Mouse (Mus musculus) midbrain, embryonic 13.5 days (tissue): ENCODE measurements around the gene Npb. TPM values are rescaled to one million over a fixed set of nuclear protein-coding genes. Genes with fewer than 3 reads are reported as not detected.
"Not testable (repeated sequence)": the region's sequence is repeated elsewhere in the genome, so short reads cannot be mapped to it uniquely, and the experiment has no call there.

Source experiments
- ATAC-seq: fragments of 200-750 bp; cut with Nextera tagmentation; 2 replicates; pipeline ENCODE4 v1.8.0; 2017; ENCODE audit warnings: mild to moderate bottlenecking, moderate TSS enrichment, moderate library complexity
- H3K27ac ChIP-seq: fragments of 300-500 bp; sonication (generic); 2 replicates; pipeline ENCODE4 v1.5.1; 2015; ENCODE audit warnings: inconsistent platforms, mild to moderate bottlenecking, moderate library complexity
- H3K27me3 ChIP-seq: fragments of 300-500 bp; sonication (generic); 2 replicates; pipeline ENCODE4 v1.6.1; 2015; ENCODE audit warnings: mild to moderate bottlenecking, inconsistent platforms
- H3K36me3 ChIP-seq: fragments of 300-500 bp; sonication (generic); 2 replicates; pipeline ENCODE4 v1.6.1; 2015; ENCODE audit warnings: mild to moderate bottlenecking, inconsistent platforms
- H3K4me1 ChIP-seq: fragments of 300-500 bp; sonication (generic); replicated peaks from 2 replicates; pipeline ENCODE4 v1.6.1; 2015; ENCODE audit warnings: inconsistent platforms
- H3K4me2 ChIP-seq: fragments of 300-500 bp; sonication (generic); replicated peaks from 2 replicates; pipeline ENCODE4 v1.6.1; 2015; ENCODE audit warnings: moderate library complexity, mild to moderate bottlenecking, inconsistent platforms
- H3K4me3 ChIP-seq: fragments of 300-500 bp; sonication (generic); replicated peaks from 2 replicates; pipeline ENCODE4 v1.5.1; 2015; ENCODE audit warnings: mild to moderate bottlenecking, inconsistent platforms
- H3K9ac ChIP-seq: fragments of 300-500 bp; sonication (generic); replicated peaks from 2 replicates; pipeline ENCODE4 v1.6.1; 2015; ENCODE audit warnings: mild to moderate bottlenecking, inconsistent platforms
- H3K9me3 ChIP-seq: fragments of 300-500 bp; sonication (generic); 2 replicates; pipeline ENCODE4 v1.6.1; 2016; ENCODE audit warnings: mild to moderate bottlenecking, inconsistent platforms
- WGBS: fragments of 180-500 bp; shearing (Covaris S2); methylation state at CpG from one replicate; pipeline ENCODE4 v1.1.7; 2015; 5-methylcytosine and 5-hydroxymethylcytosine counted together
- polyA plus RNA-seq: library from polyadenylated mRNA; unstranded; fragments of >200 nt; fragmentation: Nextera tagmentation; extraction: Ambion mirVana; gene quantifications from 2 replicates; pipeline ENCODE4 v1.2.1, GENCODE M21; 2015

The Npb gene
- polyA plus RNA-seq, 1 experiment from 2014 or later, result 0.54 TPM

- H3K4me1 ChIP-seq, result peaks cover 32% of the 10 kb centered on the region
- H3K27me3 ChIP-seq, result no peaks in the 10 kb centered on the region
- H3K4me3 ChIP-seq, result peak within 1 kb of the TSS; percentile 94
- 4% methylated on average over 69 of the region's 75 CpGs for WGBS
- H3K36me3 ChIP-seq, result peaks cover 60% of the 10 kb centered on the region
- peak within 1 kb of the TSS; percentile 94 for H3K4me2 ChIP-seq
- peak; percentile 72 for ATAC-seq
- no peaks in the 10 kb centered on the region for H3K9me3 ChIP-seq
- H3K27ac ChIP-seq, result peak within 1 kb of the TSS; percentile 96
- H3K9ac ChIP-seq, result peak within 1 kb of the TSS; percentile 96
Observed at GRCm38 (mm10) chr11:120581490-120582267, 26.6 kb upstream of the Npb start, which contains the start of gene Arhgdia. Gene Arhgdia (minus strand): TSS chr11:120581624.

DNA sequence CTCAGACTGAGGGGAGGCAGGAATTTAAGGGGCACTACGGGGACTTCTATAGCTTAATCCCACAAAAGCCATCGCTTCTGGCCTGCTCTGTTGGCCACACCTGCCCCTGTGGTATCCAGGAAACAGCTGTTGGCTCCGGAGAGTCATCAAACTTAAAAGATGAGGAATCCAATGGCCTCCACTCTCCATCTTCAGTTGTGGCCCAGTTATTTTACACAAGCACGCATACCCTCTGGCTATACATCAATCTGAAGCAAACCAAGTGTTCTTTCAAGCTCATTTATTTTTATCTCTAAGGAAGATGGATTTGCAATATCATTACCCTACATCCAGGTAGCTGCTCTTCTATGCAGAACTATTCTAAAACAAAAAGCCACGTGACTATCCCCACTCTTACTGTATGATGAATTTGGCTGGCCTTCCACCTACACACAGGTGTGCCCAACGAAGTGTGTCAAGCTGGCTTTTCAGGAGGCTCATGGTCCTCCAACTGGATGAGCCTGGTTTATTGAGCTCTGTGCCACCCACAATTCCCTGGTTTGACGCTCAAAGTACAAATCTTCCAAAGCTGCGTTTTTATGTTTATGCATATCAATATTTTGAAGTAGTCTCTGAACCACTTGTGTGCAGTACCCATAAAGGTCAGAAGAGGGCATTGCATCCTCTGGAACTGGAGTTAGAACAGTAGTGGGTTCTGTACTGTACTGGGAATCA is 25.9 kb upstream of the Npb start:
- H3K27me3 ChIP-seq, result no peaks in the 10 kb centered on the region
- no peaks in the 10 kb centered on the region for H3K9me3 ChIP-seq
- peak overlapping the region; percentile 94 for H3K4me2 ChIP-seq
- peaks cover 62% of the 10 kb centered on the region for H3K36me3 ChIP-seq
- H3K27ac ChIP-seq, result peak overlapping the region; percentile 96
- WGBS, result 66% methylated on average over 8 of the region's 8 CpGs
- H3K4me1 ChIP-seq, result peaks cover 32% of the 10 kb centered on the region
- H3K4me3 ChIP-seq, result peak overlapping the region; percentile 94
- H3K9ac ChIP-seq, result peak overlapping the region; percentile 96
- ATAC-seq, result no peak

DNA sequence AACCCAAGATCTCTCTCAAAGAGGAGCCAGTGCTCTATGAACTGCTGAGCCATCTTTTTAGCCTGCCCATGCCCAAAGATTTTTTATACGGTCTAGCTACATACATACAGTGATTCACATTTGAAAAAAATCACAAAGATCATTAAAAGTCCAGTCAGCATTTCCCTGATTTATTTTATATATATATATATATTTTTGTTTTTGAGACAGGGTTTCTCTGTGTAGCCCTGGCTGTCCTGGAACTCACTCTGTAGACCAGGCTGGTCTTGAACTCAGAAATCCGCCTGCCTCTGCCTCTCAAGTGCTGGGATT is 25.3 kb upstream of the Npb start:
- peaks cover 62% of the 10 kb centered on the region for H3K36me3 ChIP-seq
- WGBS, result 98% methylated on average over 2 of the region's 2 CpGs

GRCm38 (mm10) chr11:120583937-120584336 is 24.3 kb upstream of the Npb start:
- Histone ChIP-seq H3K4me1 (peaks cover 27% of the 10 kb centered on the region), H3K9me3 (no peaks in the 10 kb centered on the region), H3K36me3 (peaks cover 61% of the 10 kb centered on the region), H3K27me3 (no peaks in the 10 kb centered on the region), H3K9ac (no peak overlapping the region), H3K4me3 (no peak overlapping the region), H3K4me2 (no peak overlapping the region), H3K27ac (no peak overlapping the region)
- no peak for ATAC-seq
- WGBS, result 79% methylated on average over 1 of the region's 1 CpGs

More for the DNA sequence above, 25.3 kb upstream of the Npb start:
- peak overlapping the region; percentile 96; the same call in 1 of the 2 replicates for H3K27ac ChIP-seq
- H3K9me3 ChIP-seq, H3K27me3 ChIP-seq, H3K4me2 ChIP-seq, H3K9ac ChIP-seq, H3K4me3 ChIP-seq, ATAC-seq: not testable (repeated sequence)
- H3K4me1 ChIP-seq, result peaks cover 32% of the 10 kb centered on the region

DNA sequence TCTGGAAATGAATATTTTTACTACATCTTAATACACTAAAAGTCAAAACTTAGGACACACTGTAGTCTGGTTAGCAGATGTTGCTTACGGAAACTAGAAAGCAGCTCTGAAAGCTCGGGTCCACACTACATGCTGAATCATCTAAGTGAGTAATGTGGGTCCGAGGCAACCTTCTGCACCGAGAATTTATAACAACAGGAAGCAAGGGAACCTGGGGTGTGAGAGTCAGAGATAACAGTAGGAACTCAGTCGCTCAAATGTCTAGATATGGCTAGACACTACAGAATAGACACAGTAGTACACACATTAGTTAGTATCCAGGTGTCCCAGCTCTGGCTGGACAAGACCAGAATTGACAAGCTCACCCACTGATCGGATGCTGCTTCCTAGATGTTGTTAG is 19.7 kb upstream of the Npb start:
- Histone ChIP-seq H3K9me3 (no peaks in the 10 kb centered on the region), H3K36me3 (peaks cover 93% of the 10 kb centered on the region), H3K4me2 (no peak overlapping the region), H3K27ac (no peak overlapping the region), H3K4me1 (no peaks in the 10 kb centered on the region), H3K4me3 (no peak overlapping the region), H3K9ac (no peak overlapping the region), H3K27me3 (no peaks in the 10 kb centered on the region)
- no peak for ATAC-seq
- WGBS, result 96% methylated on average over 6 of the region's 6 CpGs

DNA sequence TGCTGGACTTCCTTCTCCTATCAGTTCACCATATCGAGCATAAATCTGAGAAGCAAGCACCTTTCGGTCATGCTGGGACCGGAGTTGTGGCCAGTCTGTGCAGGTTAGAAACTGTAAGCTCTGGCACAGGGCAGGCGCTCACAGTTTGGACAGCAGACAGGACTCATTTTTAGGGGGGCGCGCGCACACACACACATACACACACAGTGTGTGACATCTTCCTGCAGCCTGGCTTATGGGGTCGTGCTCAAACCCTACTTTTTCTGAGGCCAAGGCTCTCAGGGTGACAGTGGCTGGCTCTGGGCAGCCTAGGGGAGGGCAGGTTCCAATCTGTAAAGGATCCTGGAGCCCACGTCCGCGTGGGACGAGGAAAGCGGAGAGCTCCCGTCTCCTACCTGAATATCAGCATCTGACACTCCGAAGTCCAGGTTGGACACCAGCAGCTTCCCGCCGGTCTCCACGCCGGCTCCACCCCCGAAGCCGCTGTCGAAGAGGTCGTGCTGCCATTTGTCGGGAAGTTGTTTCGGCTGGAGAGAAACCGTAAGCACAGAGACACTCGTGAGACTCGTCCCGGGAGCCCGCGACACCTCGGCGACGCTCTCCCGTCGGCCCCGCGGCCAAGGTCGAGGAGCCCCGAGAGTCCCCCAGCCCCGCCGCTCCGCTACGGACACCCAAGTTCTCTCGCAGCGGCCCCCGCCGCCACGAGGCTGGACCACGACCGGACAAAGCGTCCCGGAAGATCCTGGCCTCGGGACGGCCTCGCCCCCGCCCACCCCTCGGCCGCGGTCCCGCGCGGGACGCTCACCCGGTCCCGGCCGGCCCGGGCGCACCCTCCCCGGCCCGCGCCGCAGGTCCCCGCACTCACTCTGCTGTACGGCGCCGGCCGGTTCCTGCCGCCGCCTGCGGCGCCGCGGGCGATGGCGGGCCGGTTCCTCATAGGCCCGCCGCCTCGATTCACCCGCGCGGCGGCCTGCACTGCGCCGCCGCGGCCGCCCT is 10.7 kb upstream of the Npb start:
- peak; percentile 81 for ATAC-seq
- peak overlapping the region; percentile 99 for H3K4me3 ChIP-seq
- peak overlapping the region; percentile 98 for H3K4me2 ChIP-seq
- WGBS, result 6% methylated on average over 90 of the region's 99 CpGs
- H3K36me3 ChIP-seq, result peaks cover 62% of the 10 kb centered on the region
- H3K27me3 ChIP-seq, result no peaks in the 10 kb centered on the region
- H3K4me1 ChIP-seq, result peaks cover 31% of the 10 kb centered on the region
- peak overlapping the region; percentile 90 for H3K27ac ChIP-seq
- H3K9me3 ChIP-seq, result no peaks in the 10 kb centered on the region
- peak overlapping the region; percentile 99 for H3K9ac ChIP-seq

DNA sequence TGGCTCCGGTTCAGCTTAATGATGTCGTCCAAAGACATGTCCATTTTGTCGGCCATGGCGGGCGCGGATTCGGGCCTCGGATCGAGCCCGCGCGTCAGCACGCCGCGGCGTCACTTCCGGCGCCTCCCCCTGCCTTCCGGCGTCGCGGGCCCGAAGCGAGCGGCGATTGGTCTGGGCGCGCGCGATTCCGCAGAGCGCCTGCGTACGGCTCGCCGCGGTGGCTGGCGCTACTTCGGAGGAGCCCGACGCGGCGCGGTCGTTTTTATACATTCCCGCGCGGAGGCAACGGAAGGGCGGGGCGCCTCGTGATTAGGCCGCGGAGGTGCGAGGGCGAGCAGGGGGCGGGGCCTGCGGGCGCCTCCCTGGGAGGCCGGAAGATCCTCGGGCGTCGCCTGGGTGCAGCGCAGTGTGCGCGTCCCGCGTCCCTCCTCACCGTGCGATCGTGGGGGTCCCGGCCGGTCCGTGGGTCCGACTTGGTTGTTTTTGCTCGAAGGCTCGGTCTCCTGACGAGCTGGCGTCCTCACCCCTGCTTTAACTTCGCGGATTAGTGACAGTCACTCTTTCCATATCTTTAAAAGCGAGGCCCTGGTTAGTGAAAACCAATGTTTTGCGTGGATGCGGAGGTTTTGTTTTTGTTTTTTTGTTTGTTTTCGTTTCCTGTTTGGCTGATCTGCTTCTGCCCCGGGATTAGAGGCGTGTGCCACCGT is 9.8 kb upstream of the Npb start, which contains the start of the genes Alyref and Anapc11:
Gene Alyref (minus strand): TSS at position 83 of the 707 bp plus-strand sequence.
Gene Anapc11 (plus strand): TSS at position 139 of the 707 bp plus-strand sequence.
- Histone ChIP-seq H3K4me1 (peaks cover 31% of the 10 kb centered on the region), H3K27ac (peak within 1 kb of the TSS; percentile 90), H3K9me3 (no peaks in the 10 kb centered on the region), H3K27me3 (no peaks in the 10 kb centered on the region), H3K4me3 (peak within 1 kb of the TSS; percentile 99), H3K9ac (peak within 1 kb of the TSS; percentile 99), H3K4me2 (peak within 1 kb of the TSS; percentile 98), H3K36me3 (peaks cover 62% of the 10 kb centered on the region)
- WGBS, result under 1% methylated on average over 87 of the region's 88 CpGs
- ATAC-seq, result peak; percentile 99

DNA sequence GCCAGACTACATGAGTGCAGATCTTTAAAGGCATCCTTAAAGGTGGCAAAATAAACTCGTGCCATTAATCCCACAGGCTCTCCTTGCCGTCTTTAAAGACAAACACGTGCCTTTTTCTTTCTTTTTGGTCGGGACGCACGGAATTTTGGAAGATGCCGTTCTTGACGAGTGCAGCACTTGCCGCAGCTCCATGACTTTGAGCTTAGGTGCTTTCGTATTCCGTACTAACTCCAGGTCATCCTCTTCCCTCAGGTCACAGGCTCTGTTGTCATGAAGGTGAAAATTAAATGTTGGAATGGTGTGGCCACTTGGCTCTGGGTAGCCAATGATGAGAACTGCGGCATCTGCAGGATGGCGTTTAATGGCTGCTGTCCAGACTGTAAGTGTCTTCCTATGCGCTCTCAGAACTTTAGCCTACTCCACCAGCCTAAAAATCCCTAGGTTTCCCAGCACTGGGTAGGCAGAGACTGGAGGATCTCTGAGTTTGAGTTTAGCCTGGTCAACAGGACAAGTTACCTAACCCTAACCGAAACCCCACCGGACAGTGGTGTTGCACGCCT is 9.2 kb upstream of the Npb start:
- ATAC-seq, result no peak
- H3K27me3 ChIP-seq, result no peaks in the 10 kb centered on the region
- 50% methylated on average over 17 of the region's 17 CpGs for WGBS
- H3K4me1 ChIP-seq, result peaks cover 31% of the 10 kb centered on the region
- H3K36me3 ChIP-seq, result peaks cover 62% of the 10 kb centered on the region
- H3K9ac ChIP-seq, result peak overlapping the region; percentile 99
- no peak overlapping the region for H3K27ac ChIP-seq
- H3K4me3 ChIP-seq, result peak overlapping the region; percentile 99
- H3K4me2 ChIP-seq, result peak overlapping the region; percentile 65
- H3K9me3 ChIP-seq, result no peaks in the 10 kb centered on the region

- Histone ChIP-seq H3K27ac (no peak overlapping the region), H3K4me2 (no peak overlapping the region), H3K9me3 (no peaks in the 10 kb centered on the region), H3K36me3 (peaks cover 64% of the 10 kb centered on the region), H3K4me3 (no peak overlapping the region), H3K9ac (no peak overlapping the region), H3K4me1 (peaks cover 31% of the 10 kb centered on the region), H3K27me3 (no peaks in the 10 kb centered on the region)
- no peak for ATAC-seq
- WGBS, result 95% methylated on average over 3 of the region's 3 CpGs
Observed at GRCm38 (mm10) chr11:120600716-120601115, 7.6 kb upstream of the Npb start.

DNA sequence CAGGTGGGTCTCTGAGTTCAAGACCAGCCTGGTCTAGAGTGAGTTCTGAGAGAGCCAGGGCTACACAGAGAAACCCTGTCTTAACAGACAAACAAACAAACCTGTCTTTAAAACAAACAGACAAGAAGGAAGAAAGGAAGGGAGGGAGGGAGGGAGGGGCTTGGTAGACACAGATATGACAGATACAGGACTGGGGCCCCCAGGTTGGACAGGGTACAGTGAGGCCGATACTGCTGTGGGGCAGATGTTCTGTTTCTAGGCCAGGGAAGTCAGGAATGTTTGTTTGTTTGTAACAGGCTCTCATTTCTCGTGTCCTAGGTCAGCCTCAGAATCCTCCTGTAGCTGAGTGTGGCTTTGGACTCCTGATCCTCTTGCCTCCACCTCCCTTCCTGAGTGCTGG is 4.7 kb upstream of the Npb start:
- ATAC-seq, result no peak
- 77% methylated on average over 2 of the region's 2 CpGs for WGBS

GRCm38 (mm10) chr11:120605667-120606066 is 2.6 kb upstream of the Npb start:
- Histone ChIP-seq H3K4me1 (peaks cover 18% of the 10 kb centered on the region), H3K27me3 (peaks cover 17% of the 10 kb centered on the region; the same call in 1 of the 2 replicates), H3K4me2 (no peak overlapping the region), H3K4me3 (no peak overlapping the region), H3K9me3 (no peaks in the 10 kb centered on the region), H3K36me3 (peaks cover 76% of the 10 kb centered on the region), H3K9ac (no peak overlapping the region), H3K27ac (no peak overlapping the region)
- no peak for ATAC-seq
- WGBS, result 94% methylated on average over 7 of the region's 7 CpGs

More for the DNA sequence above, 4.7 kb upstream of the Npb start:
- 0 out of 2 replicates have a peak, but pooled peaks cover 5% of the 10 kb centered on the region for H3K27me3 ChIP-seq
- no peaks in the 10 kb centered on the region for H3K9me3 ChIP-seq
- H3K9ac ChIP-seq, result no peak overlapping the region
- no peak overlapping the region for H3K4me2 ChIP-seq
- H3K36me3 ChIP-seq, result peaks cover 63% of the 10 kb centered on the region
- peaks cover 25% of the 10 kb centered on the region for H3K4me1 ChIP-seq
- no peak overlapping the region for H3K4me3 ChIP-seq
- no peak overlapping the region for H3K27ac ChIP-seq
